Mouse (Mus musculus): Measurements from ENCODE around the gene H2-DMb1.

DNA sequence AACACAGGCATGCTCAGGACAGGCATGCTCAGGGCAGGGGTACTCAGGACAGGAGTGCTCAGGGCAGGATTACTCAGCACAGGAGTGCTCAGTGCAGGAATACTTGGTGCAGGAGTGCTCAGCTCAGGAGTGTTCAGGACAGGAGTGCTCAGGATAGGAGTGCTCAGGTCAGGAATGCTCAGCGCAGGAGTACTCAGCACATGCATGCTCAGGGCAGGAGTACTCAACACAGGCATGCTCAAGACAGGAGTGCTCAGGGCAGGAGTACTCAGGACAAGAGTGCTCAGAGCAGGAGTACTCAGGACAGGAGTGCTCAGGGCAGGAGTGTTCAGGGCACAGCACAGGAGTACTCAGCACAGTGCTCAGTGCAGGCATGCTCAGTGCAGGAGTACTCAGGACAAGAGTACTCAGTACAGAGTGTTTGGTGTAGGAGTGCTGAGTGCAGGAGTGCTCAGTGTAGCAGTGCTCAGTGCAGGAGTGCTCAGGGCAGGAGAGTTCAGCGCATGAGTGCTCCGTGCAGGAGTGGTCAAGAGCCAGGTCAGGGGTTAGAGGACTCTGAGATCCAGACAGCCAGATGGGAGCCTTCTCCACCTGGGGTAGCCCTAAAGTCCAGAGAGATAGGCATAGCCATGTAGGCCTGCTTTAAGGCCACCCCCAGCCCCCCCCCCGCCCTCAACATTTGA lies 50.0 kb downstream of the H2-DMb1 start:
- TF ChIP-seq MYOD1 (IDR thresholded peaks at IDR 0.05; ENCODE audit: control insufficient read depth, insufficient read length, low read depth) (no peak), MYOG (IDR thresholded peaks at IDR 0.05; ENCODE audit: control insufficient read depth, extremely low read depth, insufficient read length) (no peak), CEBPB (IDR thresholded peaks at IDR 0.05; ENCODE audit: low read depth) (no peak), CTCF (IDR thresholded peaks at IDR 0.05; ENCODE audit: control insufficient read depth, insufficient read depth, insufficient read length) (no peak), MAX (IDR thresholded peaks at IDR 0.05) (no peak), USF1 (IDR thresholded peaks at IDR 0.05; ENCODE audit: low read depth) (no peak), FOSL1 (IDR thresholded peaks at IDR 0.05; ENCODE audit: insufficient read depth, low read length, poor library complexity, severe bottlenecking) (no peak)

All from C2C12 (cell line).